Mouse (Mus musculus) cerebellum, adult 9-10 months (tissue): ENCODE measurements at regions not wholly inside any gene's neighbourhood (a gene's known extent, or its start where the extent isn't known, plus 50 kb on each side); places are given as distances from the start of the nearest gene placed in this dataset.
"Not testable (repeated sequence)": the region's sequence is repeated elsewhere in the genome, so short reads cannot be mapped to it uniquely, and the experiment has no call there.

Experiments used
- DNase-seq: peaks from one replicate; pipeline ENCODE4 v3.0.0; 2022

GRCm38 (mm10) chr1:35200656-35201055, 350.9 kb downstream of the Plekhb2 start:
- DNase-seq, result no peak

DNA sequence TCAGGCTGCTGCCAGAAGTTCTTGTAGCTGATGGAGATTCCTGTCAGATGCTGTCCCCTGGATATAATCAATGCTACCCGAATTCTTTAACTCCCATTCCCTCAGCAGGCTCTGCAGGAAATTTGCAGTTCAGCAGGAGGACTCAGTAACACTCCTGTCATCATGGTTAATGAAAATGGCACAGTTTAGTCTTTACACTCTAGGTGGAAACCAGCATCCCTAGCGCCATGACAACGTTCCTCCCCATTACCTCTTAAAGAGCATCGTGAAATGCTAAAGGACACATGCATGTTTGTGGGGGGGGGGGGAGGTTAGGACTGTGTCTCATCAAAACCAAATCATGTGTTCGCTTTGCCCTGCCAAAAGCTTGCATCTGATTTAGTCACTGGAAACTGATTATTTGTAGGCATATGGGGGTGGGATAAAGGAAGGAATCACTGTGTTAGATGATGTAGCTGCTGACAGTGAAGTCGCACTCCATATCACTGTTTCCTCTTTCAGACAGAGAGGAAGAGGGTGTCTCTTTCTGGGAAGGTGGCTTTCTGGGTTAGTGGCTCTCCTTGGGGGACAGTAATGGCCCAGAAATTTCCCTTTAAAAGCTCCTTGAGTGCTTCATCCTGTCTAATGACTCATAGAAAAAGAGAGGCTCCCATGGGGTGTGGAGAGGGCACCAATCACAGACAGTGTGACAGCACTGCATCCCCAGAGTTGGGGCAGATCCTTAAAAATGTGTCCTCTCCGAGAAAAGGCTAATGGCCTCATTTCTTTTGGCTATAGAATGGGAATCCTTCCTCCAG, 351.5 kb downstream of the Plekhb2 start:
- no peak for DNase-seq

GRCm38 (mm10) chr1:35201880-35202220, 352.1 kb downstream of the Plekhb2 start:
- no peak for DNase-seq

DNA sequence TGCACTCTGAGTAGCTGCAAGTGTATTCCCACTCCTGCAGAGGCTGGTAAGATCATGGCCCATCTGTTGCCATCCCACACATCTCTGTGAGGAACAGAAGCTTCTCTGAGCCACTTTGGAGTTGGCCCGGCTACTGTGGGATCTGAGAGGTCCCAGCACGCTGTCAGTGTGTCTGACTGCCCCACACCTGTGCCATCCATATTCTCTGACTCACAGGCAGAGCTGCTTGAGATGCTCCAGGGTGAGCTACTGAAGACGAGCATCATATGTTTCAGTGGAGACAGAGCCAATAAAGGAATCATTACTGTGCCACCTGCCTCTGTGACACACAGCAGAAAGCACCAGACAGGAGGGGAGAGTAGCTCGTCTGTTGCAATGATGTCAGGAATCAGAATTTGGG, 352.8 kb downstream of the Plekhb2 start:
- DNase-seq, result peak; percentile 8

DNA sequence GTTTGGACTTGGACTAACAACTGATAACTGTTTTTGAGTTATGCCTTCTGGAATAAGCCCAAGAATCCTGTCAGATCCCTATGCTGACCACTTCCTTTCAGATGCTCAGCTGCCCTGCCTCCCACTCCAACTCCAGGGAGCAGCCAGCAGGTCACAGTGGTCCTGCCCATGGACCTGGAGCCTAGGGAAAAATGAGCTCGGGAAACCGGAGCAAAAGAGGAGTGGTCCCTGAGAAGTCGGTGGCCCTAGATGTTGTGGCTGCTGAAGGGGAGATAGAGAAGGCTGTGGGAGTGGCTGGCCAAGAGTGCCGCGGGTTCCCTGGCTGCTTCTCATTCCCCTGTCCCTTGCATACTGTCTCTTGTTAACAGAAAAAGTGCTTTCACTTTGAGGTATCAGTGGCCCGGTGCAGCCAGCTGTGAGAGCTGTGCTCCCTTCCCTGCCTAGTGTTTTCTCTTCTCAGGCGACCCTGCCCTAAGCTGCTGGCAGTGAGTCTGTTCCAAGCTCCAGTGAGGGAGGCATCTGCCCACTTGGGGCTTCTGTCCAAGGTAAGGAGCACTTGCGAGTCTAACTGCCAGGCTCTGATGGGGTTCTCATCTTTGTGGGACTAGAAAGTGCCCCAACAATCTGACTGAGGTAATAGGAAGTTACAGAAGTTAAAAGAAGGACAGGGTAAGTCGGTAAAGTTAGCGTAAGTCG, 357.2 kb downstream of the Plekhb2 start:
- no peak for DNase-seq

- DNase-seq, result no peak
Measured at GRCm38 (mm10) chr1:35212111-35212891, 362.5 kb downstream of the Plekhb2 start.

DNA sequence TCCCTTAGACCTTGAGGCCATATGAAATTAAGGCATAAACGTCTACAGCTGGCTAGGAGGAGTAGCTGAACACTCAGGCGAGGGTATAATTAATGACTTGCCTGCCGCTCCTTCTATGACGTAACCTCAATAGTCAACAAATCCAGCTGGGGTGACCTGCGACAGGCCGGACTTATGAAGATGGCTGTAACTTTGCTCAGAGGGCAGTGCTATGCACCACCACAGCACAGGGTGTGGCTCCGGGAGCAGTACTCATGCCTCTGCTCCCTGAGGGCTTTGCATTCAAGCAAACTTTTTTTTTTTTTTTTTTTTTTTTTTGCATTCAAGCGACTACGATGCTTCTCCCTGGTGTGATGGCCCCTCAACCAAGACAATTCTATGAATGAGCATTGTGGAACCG, 364.1 kb downstream of the Plekhb2 start:
- no peak for DNase-seq

DNA sequence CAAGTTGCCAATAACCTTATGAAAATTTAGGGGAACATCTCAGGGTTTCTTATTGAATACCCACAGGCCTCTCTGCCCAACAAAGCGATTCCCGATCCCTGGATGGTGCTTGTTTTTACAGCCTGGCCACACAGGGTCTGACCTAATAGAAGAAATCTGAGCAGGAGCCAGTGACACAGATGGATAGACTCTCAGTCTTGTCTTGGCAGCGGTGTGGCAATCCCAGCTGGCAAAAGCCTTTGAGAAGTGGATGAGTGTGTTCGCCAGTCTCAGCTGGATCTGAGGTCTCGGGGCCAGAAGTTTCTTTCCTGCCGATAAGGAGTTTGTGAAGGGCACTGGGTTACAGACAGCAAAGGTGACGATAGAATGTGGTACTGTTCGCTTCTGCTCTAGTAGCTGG, 366.6 kb downstream of the Plekhb2 start:
- DNase-seq, result peak; percentile 8

DNA sequence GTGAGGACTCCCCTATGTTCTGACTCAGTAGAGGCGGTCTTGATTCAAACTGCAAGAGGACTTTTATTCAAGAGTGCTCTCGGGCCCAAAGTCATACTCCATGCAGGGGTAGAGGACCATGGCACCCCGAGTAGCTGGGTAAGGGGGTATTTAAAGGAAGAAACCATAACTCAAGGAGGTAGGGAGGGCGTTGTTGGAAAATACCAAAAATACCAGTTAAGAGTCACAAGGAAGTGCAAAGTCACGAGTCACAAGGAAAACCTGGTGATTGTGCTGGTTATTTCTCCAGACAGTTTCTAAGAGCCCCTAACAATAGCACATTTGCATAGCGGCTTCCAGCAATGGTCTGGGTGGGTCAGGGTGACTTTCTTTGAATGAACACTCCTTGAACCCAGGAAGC, 370.4 kb downstream of the Plekhb2 start:
- DNase-seq, result not testable (repeated sequence)

DNA sequence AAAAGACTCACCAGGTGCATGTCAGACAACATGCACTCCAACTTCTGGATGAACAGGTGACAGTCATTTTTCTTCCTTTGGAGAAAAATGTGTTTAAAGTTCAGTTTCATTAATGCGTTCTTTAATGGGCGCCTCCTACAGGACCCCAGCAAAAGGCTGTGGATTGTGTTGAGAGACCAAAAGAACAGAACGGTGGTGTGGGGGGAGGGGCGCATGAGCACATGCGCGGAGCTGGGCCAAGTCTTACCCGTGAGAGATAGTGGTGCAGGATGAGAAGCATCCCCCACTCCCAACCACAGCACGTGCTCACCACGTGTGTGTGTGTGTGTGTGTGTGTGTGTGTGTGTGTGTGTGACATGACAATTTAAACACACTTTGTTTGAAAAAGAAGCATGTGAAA, 371.0 kb downstream of the Plekhb2 start:
- DNase-seq, result no peak

- DNase-seq, result no peak
Measured at GRCm38 (mm10) chr1:35232592-35232991, 382.8 kb downstream of the Plekhb2 start.

DNA sequence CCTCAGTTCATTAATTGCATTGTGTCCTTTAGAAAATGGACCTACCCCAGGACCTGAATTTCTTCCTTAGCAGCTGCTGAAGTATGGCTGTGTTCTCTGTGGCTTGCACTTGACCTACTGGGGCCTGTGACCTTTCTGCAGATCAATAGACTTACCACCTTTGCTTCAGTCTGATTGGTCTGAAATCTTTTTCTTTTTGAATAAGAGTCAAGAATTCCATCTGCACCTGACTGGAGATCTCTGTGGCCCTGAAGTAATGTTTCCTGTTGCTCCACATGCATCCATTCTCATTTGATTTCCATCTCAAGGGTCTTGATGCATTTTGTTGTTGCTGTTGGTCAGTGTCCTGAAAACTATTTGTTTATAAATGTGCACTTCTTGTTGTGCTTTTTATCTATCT, 388.4 kb downstream of the Plekhb2 start:
- DNase-seq, result no peak

GRCm38 (mm10) chr1:35242849-35243248, 393.1 kb downstream of the Plekhb2 start:
- no peak for DNase-seq

DNA sequence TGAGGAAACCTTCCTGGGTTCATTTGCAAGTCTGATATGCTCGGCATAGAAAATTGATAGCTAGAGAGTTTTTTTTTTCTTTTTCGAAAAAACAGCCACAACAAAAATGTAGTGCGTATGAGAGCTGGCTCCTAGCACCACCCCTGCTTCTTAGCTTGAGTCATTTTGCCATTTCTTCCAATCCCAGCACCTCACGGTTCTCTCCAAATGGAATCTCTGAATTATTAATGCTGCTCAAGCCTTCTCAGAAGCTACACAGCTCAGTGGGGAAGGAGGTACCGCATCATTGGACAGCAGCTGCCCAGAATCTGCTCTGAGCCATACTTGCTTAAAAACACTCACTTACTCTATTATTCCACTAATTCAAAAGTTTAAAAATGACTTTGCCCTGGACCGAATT, 393.6 kb downstream of the Plekhb2 start:
- no peak for DNase-seq

DNA sequence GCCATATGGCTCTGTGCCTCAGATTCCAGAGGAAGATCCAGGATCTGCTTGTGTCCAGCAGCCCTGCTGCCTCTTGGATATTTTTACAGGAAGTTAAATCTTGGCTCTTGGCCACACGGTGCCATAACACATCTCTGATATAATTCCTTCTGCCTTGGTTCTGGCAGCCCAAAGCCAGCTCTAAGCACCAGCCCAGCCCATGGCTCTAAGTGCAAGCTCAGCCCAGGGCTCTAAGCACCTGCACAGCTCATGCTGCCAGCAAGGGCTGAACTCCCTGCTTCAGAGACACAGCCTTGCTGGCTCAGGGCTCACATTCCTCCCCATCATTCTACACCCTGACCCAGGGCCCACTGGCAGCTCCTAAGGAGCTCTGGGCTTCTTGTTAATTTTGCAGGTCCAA, 415.3 kb downstream of the Plekhb2 start:
- DNase-seq, result peak; percentile 18

DNA sequence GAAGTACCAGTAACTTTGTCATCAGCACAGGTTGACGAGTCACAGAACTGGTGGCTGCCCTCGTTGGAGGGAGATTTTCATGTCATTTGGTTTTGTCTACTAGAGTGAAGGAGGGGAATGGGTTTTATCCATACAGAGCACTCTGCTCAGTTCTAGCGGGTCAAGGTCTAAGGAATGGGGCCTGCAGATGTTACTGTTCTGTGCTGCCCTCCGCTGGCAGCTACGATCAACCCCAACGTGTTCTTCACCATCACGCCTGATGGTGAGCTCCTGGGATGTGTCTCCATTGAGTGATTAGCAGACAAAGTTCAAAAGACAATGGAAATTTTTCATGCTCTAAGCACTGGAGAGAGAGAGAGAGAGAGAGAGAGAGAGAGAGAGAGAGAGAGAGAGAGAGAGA, 416.9 kb downstream of the Plekhb2 start:
- DNase-seq, result peak; percentile 4

DNA sequence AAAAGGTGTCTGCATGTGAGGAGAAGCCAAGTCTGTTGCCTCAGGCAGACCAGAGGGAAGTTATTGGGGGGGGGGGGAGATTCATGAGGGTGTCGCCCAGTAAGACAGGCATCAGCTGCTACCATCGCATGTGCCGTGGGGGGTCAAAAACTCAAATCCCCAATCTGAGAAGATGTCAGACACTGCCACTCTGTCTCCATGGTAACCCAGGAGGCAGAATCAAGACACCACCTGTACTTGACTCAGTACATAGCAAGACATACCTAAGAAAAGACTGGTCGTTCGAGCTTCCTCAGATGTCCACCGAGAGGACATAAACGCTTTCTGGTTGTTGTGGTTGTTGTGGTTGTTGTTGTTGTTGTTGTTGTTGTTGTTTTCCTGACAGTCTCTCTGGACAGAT, 418.1 kb downstream of the Plekhb2 start:
- no peak for DNase-seq

DNA sequence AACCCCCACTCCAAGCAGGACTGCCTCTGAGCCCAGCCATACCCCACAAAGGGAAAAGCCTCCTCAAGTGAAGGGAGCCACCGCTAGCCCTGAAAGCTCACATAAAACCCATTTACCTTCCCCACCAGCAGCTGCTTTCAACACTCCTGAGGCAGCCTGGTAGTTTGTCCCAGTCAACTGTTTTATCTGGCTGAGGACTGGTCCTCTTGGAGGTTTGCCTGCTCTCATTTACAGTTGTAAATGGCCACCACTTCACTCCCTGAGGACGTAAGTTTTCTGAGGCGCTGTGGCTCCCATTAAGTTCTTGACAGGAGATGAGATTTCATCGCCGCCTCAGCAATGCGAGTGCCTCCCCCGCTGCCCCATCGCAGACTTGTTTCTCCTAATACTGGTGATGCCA, 425.2 kb downstream of the Plekhb2 start:
- DNase-seq, result no peak
